8 mouse cellular contexts compared by ENCODE assay signal in genomic region chr6:51469715-51470310, GRCm38 (mm10). TPM values are rescaled to one million over a fixed set of nuclear protein-coding genes. Genes with fewer than 3 reads are reported as not detected.
A peak's percentile ranks its signal among the peaks of the same experiment; 100 is the strongest.
DNase-seq lines count a peak whose midpoint lies in the region; ATAC-seq and TF ChIP-seq lines count a peak whose summit lies in the region.

Gene Hnrnpa2b1, minus strand, starts transcription at chr6:51469894.

- H3K4me1 ChIP-seq in MEL (ENCODE audit: control insufficient read depth in 1 of 2, insufficient read depth in 2 of 2, low read length in 2 of 2) = peaks cover 0 to 19% of the 10 kb centered on the region in 2 experiments; a peak in 1 of 4 replicates
- H3K4me1 ChIP-seq in cerebellum, adult 2 months (ENCODE audit: control insufficient read depth, insufficient read depth, low read length) = peaks cover 3% of the 10 kb centered on the region; the same call in 1 of the 2 replicates
- peaks cover 25% of the 10 kb centered on the region for H3K4me1 ChIP-seq in forebrain, postnatal 0 days (ENCODE audit: insufficient read depth)
- peaks cover 34% of the 10 kb centered on the region for H3K4me1 ChIP-seq in lung, embryonic 15.5 days

- no peak for TF ChIP-seq CTCF in MEL (IDR thresholded peaks at IDR 0.05 in 2 of 3, conservative IDR thresholded peaks at IDR 0.05 in 1 of 3; ENCODE audit: control insufficient read depth in 1 of 3, insufficient read depth in 1 of 3, low read depth in 2 of 3, low read length in 3 of 3, poor library complexity in 1 of 3, severe bottlenecking in 1 of 3)
- TF ChIP-seq CTCF in cerebellum, adult 2 months (IDR thresholded peaks at IDR 0.05; ENCODE audit: borderline replicate concordance, insufficient read depth, low read depth, low read length) = no peak
- 0 out of 2 replicates have a peak, but pooled peaks have one; percentile 1 for TF ChIP-seq CTCF in forebrain, postnatal 0 days (IDR thresholded peaks at IDR 0.05; ENCODE audit: low read depth)

- H3K79me2 ChIP-seq in MEL (ENCODE audit: control insufficient read depth, insufficient read depth, low read length, poor library complexity) = peaks cover 73% of the 10 kb centered on the region

- H3K27ac ChIP-seq in MEL (ENCODE audit: control insufficient read depth, low read depth, low read length) = peak within 1 kb of the TSS; percentile 99
- H3K27ac ChIP-seq in cerebellum, adult 2 months (ENCODE audit: insufficient read depth, low read length) = peak within 1 kb of the TSS; percentile 97
- peak within 1 kb of the TSS; percentile 100 for H3K27ac ChIP-seq in forebrain, postnatal 0 days (ENCODE audit: low read depth, low read length)
- H3K27ac ChIP-seq in lung, embryonic 15.5 days = peak within 1 kb of the TSS; percentile 99

- H3K4me3 ChIP-seq in MEL (ENCODE audit: control insufficient read depth in 1 of 2, insufficient read depth in 1 of 2, low read depth in 2 of 2, low read length in 2 of 2) = peak within 1 kb of the TSS; percentile 61 to 91
- H3K4me3 ChIP-seq in cerebellum, adult 2 months (replicated peaks; ENCODE audit: insufficient read depth, low read depth, low read length) = peak within 1 kb of the TSS; percentile 91
- peak within 1 kb of the TSS; percentile 90 for H3K4me3 ChIP-seq in forebrain, postnatal 0 days (ENCODE audit: low read depth, low read length)
- peak within 1 kb of the TSS; percentile 76 for H3K4me3 ChIP-seq in lung, embryonic 15.5 days

- under 1% methylated on average over 63 of the region's 63 CpGs for whole genome bisulfite sequencing in cerebellum, adult 2 months
- 2% methylated on average over 63 of the region's 63 CpGs for WGBS in forebrain, postnatal 0 days
- WGBS in lung, embryonic 15.5 days = under 1% methylated on average over 63 of the region's 63 CpGs

- TF ChIP-seq POLR2A in MEL (IDR thresholded peaks at IDR 0.05; ENCODE audit: control insufficient read depth in 1 of 2, insufficient read depth in 1 of 2, low read depth in 1 of 2, low read length in 2 of 2, poor library complexity in 1 of 2) = peak; percentile 84 to 96
- peak; percentile 93 for TF ChIP-seq POLR2A in cerebellum, adult 2 months (IDR thresholded peaks at IDR 0.05; ENCODE audit: borderline replicate concordance, insufficient read depth, low read length)

- H3K27me3 ChIP-seq in MEL (ENCODE audit: control insufficient read depth in 1 of 2, insufficient read depth in 2 of 2, low read length in 2 of 2) = no peaks in the 10 kb centered on the region
- H3K27me3 ChIP-seq in cerebellum, adult 2 months (ENCODE audit: control insufficient read depth, insufficient read depth, low read length) = no peaks in the 10 kb centered on the region
- H3K27me3 ChIP-seq in forebrain, postnatal 0 days (ENCODE audit: insufficient read depth, low read length) = no peaks in the 10 kb centered on the region
- no peaks in the 10 kb centered on the region for H3K27me3 ChIP-seq in lung, embryonic 15.5 days

- H3K9ac ChIP-seq in MEL (ENCODE audit: control insufficient read depth, low read depth, low read length, poor library complexity, severe bottlenecking) = peak within 1 kb of the TSS; percentile 96
- H3K9ac ChIP-seq in forebrain, postnatal 0 days = peak within 1 kb of the TSS; percentile 98
- H3K9ac ChIP-seq in lung, embryonic 15.5 days = peak within 1 kb of the TSS; percentile 100

- no peak for TF ChIP-seq EP300 in MEL (IDR thresholded peaks at IDR 0.05; ENCODE audit: low read depth in 1 of 2, low read length in 2 of 2)

- H3K4me2 ChIP-seq in forebrain, postnatal 0 days (ENCODE audit: low read depth) = peak within 1 kb of the TSS; percentile 60
- H3K4me2 ChIP-seq in lung, embryonic 15.5 days = peak within 1 kb of the TSS; percentile 47

- ATAC-seq in forebrain, postnatal 0 days = peak; percentile 89
- peak; percentile 91 for ATAC-seq in lung, embryonic 15.5 days (ENCODE audit: borderline replicate concordance, extremely low read depth, low FRiP score, low TSS enrichment)

- peak; percentile 98 for DNase-seq in MEL (ENCODE audit: low read depth, low spot score)
- DNase-seq in cerebellum, adult 2 months = peak; percentile 97 to 100
- peak; percentile 100 for DNase-seq in forebrain, postnatal 0 days
- peak; percentile 100 for DNase-seq in heart, postnatal 4 days
- peak; percentile 97 to 99 for DNase-seq in layer of hippocampus, adult 8-10 months (ENCODE audit: low spot score in 2 of 2)
- peak; percentile 95 for DNase-seq in ovary, adult 18-20 months (ENCODE audit: low spot score)
- DNase-seq in thymus, postnatal 0 days (ENCODE audit: low spot score) = peak; percentile 100

- H3K9me3 ChIP-seq in MEL (replicated peaks; ENCODE audit: insufficient read depth, low read length) = no peaks in the 10 kb centered on the region
- H3K9me3 ChIP-seq in forebrain, postnatal 0 days (ENCODE audit: low read length) = no peaks in the 10 kb centered on the region
- H3K9me3 ChIP-seq in lung, embryonic 15.5 days = no peaks in the 10 kb centered on the region

- no peak for TF ChIP-seq RAD21 in MEL (IDR thresholded peaks at IDR 0.05; ENCODE audit: low read depth, low read length)

- H3K36me3 ChIP-seq in MEL (ENCODE audit: control insufficient read depth in 1 of 2, insufficient read depth in 2 of 2, low read length in 2 of 2) = peaks cover 22 to 52% of the 10 kb centered on the region in 2 experiments
- H3K36me3 ChIP-seq in forebrain, postnatal 0 days (ENCODE audit: insufficient read depth) = peaks cover 26% of the 10 kb centered on the region
- peaks cover 40% of the 10 kb centered on the region for H3K36me3 ChIP-seq in lung, embryonic 15.5 days

TF ChIP-seq in MEL, 35 proteins besides CTCF, POLR2A, EP300 and RAD21:
- TF ChIP-seq POLR2AphosphoS5 (IDR thresholded peaks at IDR 0.05; ENCODE audit: borderline replicate concordance, low read depth, low read length) (peak; percentile 96), TBP (IDR thresholded peaks at IDR 0.05; ENCODE audit: low read depth, low read length) (peak; percentile 95), MAZ (IDR thresholded peaks at IDR 0.05; ENCODE audit: low read depth, low read length) (no peak)

RNA-seq across cellular contexts. Expression of gene Hnrnpa2b1, which starts in this region (rescaled TPM):
- 635 and 657 TPM in 2 replicates for total RNA-seq in MEL (2012; rRNA removed)
- polyA plus RNA-seq in MEL (2012; ENCODE audit: insufficient read depth in 1 of 2, insufficient read length in 2 of 2, low read depth in 1 of 2, low replicate concordance in 2 of 2, missing spikeins in 1 of 2) = 1,000 to 10,000 TPM; 1,226 to 1,710 TPM
- polyA plus RNA-seq in cerebellum, adult 2 months (2012; rRNA removed) = 629 and 642 TPM in 2 replicates
- total RNA-seq in forebrain, postnatal 0 days (2014; rRNA removed) = 328 and 431 TPM in 2 replicates
- 803 and 955 TPM in 2 replicates for polyA plus RNA-seq in forebrain, postnatal 0 days (2015; fragmentation: Nextera tagmentation; extraction: Ambion mirVana)
- total RNA-seq in heart, postnatal 4 days (2021) = 100 to 1,000 TPM; 646 to 668 TPM
- 100 to 1,000 TPM; 429 to 500 (median 469) TPM for total RNA-seq in layer of hippocampus, adult 8-10 months (2022)
- polyA plus RNA-seq in lung, embryonic 15.5 days (2015; fragmentation: Nextera tagmentation; extraction: Ambion mirVana) = 1,895 and 2,008 TPM in 2 replicates
- polyA plus RNA-seq in thymus, postnatal 0 days (2015; fragmentation: Nextera tagmentation; extraction: Ambion mirVana) = 1,688 and 1,855 TPM in 2 replicates

Comparison
In these comparisons a context has a peak if more than half of its experiments do, and no peak if none do; other contexts are left out.
1. Peak in every context shown above with its lines: DNase-seq, ATAC-seq, H3K4me3 ChIP-seq and H3K27ac ChIP-seq.